Mouse (Mus musculus) hindbrain, embryonic 14.5 days (tissue): ENCODE measurements at regions not wholly inside any gene's neighbourhood (a gene's known extent, or its start where the extent isn't known, plus 50 kb on each side); places are given as distances from the start of the nearest gene placed in this dataset. TPM values are rescaled to one million over a fixed set of nuclear protein-coding genes. Genes with fewer than 3 reads are reported as not detected.

Experiments used
- ATAC-seq: fragments of 200-750 bp; cut with Nextera tagmentation; 2 replicates; pipeline ENCODE4 v1.8.0; 2017; ENCODE audit warnings: moderate number of reproducible peaks, mild to moderate bottlenecking, moderate TSS enrichment, moderate library complexity; ENCODE audit not compliant: low FRiP score
- DNase-seq: peaks from one replicate; pipeline ENCODE4 v3.0.0-alpha.2; 2015; ENCODE audit warnings: low spot score
- H3K27ac ChIP-seq: fragments of 300-500 bp; sonication (generic); 2 replicates; pipeline ENCODE4 v1.5.1; 2014; ENCODE audit warnings: mild to moderate bottlenecking, moderate library complexity
- H3K27me3 ChIP-seq: fragments of 300-500 bp; sonication (generic); 2 replicates; pipeline ENCODE4 v1.6.1; 2014; ENCODE audit warnings: mild to moderate bottlenecking, low read length, mixed read lengths; ENCODE audit not compliant: control insufficient read depth, insufficient read depth
- H3K36me3 ChIP-seq: fragments of 300-500 bp; sonication (generic); replicated peaks from 2 replicates; pipeline ENCODE4 v1.6.1; 2014; ENCODE audit not compliant: control insufficient read depth, insufficient read depth
- H3K4me1 ChIP-seq: fragments of 300-500 bp; sonication (generic); replicated peaks from 2 replicates; pipeline ENCODE4 v1.6.1; 2014; ENCODE audit warnings: antibody characterized with exemption, low read length, mixed read lengths; ENCODE audit not compliant: control insufficient read depth, insufficient read depth
- H3K4me2 ChIP-seq: fragments of 300-500 bp; sonication (generic); replicated peaks from 2 replicates; pipeline ENCODE4 v1.6.1; 2014; ENCODE audit warnings: mild to moderate bottlenecking, moderate library complexity
- H3K4me3 ChIP-seq: fragments of 300-500 bp; sonication (generic); replicated peaks from 2 replicates; pipeline ENCODE4 v1.5.1; 2014; ENCODE audit warnings: mild to moderate bottlenecking, low read length
- H3K9ac ChIP-seq: fragments of 300-500 bp; sonication (generic); 2 replicates; pipeline ENCODE4 v1.6.1; 2014
- H3K9me3 ChIP-seq: fragments of 300-500 bp; sonication (generic); 2 replicates; pipeline ENCODE4 v1.6.1; 2016; ENCODE audit warnings: low read length; ENCODE audit not compliant: control insufficient read depth
- WGBS: fragments of 180-500 bp; shearing (Covaris S2); extraction: QIAGEN DNeasy Blood & Tissue Kit; methylation state at CpG from one replicate; pipeline ENCODE4 v1.1.7; 2014; 5-methylcytosine and 5-hydroxymethylcytosine counted together
- microRNA-seq: library from miRNA; unstranded; fragments of <30 nt; microRNA quantifications from one replicate; pipeline ENCODE4, GENCODE M21; 2016

- Histone ChIP-seq H3K4me2 (no peak overlapping the region), H3K9ac (no peak overlapping the region), H3K4me3 (no peak overlapping the region), H3K27me3 (no peaks in the 10 kb centered on the region), H3K27ac (no peak overlapping the region), H3K4me1 (no peaks in the 10 kb centered on the region), H3K36me3 (no peaks in the 10 kb centered on the region), H3K9me3 (no peaks in the 10 kb centered on the region)
- WGBS = 92% methylated on average over 15 of the region's 15 CpGs
- DNase-seq = no peak
- ATAC-seq = no peak
Observed at GRCm38 (mm10) chr10:37194131-37194797, 55.5 kb upstream of the Marcks start.

DNA sequence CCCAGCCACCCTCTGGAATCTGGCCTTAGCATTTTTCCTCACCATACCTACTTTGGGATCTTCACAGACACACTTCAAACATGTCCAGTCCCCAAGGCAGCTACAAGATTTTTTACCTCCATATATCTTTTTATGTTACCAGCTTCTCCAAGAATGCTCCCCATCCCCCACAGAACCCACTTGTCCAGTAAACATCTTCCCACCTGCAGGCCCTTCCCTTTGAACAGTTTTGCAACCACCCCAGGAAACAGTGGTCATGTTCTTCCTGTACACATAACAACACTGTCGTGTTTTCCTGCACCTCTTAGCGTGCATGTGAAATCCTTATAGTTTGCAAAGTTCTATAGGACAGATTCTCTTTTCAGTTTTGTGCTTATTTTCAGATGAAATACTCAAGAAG, 53.9 kb upstream of the Marcks start:
- 91% methylated on average over 2 of the region's 2 CpGs for WGBS

DNA sequence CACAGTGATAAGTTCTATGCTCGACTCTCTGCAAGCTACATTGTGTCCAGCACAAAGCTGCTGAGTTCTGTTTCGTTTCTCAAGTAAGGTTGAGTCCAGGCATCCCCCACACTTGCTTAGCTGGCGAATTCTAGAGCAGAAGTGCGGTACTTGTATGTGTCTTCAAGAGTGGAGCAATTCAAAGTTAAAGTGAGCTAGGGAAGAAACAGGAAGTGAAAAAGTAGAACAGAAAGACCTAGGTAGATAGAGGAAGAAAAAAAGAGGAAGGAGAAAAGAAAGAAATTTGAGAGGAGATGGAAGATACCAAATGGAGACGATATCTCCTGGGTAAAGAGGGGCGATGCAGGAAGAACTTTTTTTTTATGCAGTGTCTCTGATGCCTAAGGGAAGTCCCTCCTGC, 51.4 kb upstream of the Marcks start:
- H3K9ac ChIP-seq = no peak overlapping the region
- no peaks in the 10 kb centered on the region for H3K27me3 ChIP-seq
- DNase-seq (no peak), ATAC-seq (no peak)
- no peak overlapping the region for H3K4me2 ChIP-seq
- no peaks in the 10 kb centered on the region for H3K9me3 ChIP-seq
- H3K27ac ChIP-seq = no peak overlapping the region
- no peak overlapping the region for H3K4me3 ChIP-seq
- no peaks in the 10 kb centered on the region for H3K4me1 ChIP-seq
- no peaks in the 10 kb centered on the region for H3K36me3 ChIP-seq
- WGBS = 89% methylated on average over 6 of the region's 6 CpGs

More for the DNA sequence above, 53.9 kb upstream of the Marcks start:
- H3K27me3 ChIP-seq = no peaks in the 10 kb centered on the region
- no peak overlapping the region for H3K4me2 ChIP-seq
- ATAC-seq = no peak
- no peak overlapping the region for H3K4me3 ChIP-seq
- no peak overlapping the region for H3K9ac ChIP-seq
- no peak overlapping the region for H3K27ac ChIP-seq
- H3K4me1 ChIP-seq = no peaks in the 10 kb centered on the region
- no peaks in the 10 kb centered on the region for H3K9me3 ChIP-seq
- DNase-seq = no peak
- no peaks in the 10 kb centered on the region for H3K36me3 ChIP-seq

Small RNAs in the stretch of these regions (microRNA-seq; reads per million reads assigned to microRNA genes)
- not detected for gene Gm24710
